Mouse (Mus musculus) forebrain, embryonic 13.5 days (tissue): Measurements from ENCODE around the gene Htatip2. TPM values are rescaled to one million over a fixed set of nuclear protein-coding genes. Genes with fewer than 3 reads are reported as not detected.

Experiments used
- ATAC-seq: fragments of 200-750 bp; cut with Nextera tagmentation; 2 replicates; pipeline ENCODE4 v1.8.0; 2017
- H3K27ac ChIP-seq: fragments of 300-500 bp; sonication (generic); 2 replicates; pipeline ENCODE4 v1.5.1; 2015; ENCODE audit warnings: inconsistent platforms, mild to moderate bottlenecking, moderate library complexity
- H3K27me3 ChIP-seq: fragments of 300-500 bp; sonication (generic); 2 replicates; pipeline ENCODE4 v1.6.1; 2015; ENCODE audit warnings: mild to moderate bottlenecking, inconsistent platforms
- H3K36me3 ChIP-seq: fragments of 300-500 bp; sonication (generic); 2 replicates; pipeline ENCODE4 v1.6.1; 2015; ENCODE audit warnings: mild to moderate bottlenecking, inconsistent platforms; ENCODE audit not compliant: poor library complexity, severe bottlenecking
- H3K4me1 ChIP-seq: fragments of 300-500 bp; sonication (generic); 2 replicates; pipeline ENCODE4 v1.6.1; 2015; ENCODE audit warnings: inconsistent platforms
- H3K4me2 ChIP-seq: fragments of 300-500 bp; sonication (generic); 2 replicates; pipeline ENCODE4 v1.6.1; 2015; ENCODE audit warnings: inconsistent platforms, mild to moderate bottlenecking, moderate library complexity
- H3K4me3 ChIP-seq: fragments of 300-500 bp; sonication (generic); 2 replicates; pipeline ENCODE4 v1.5.1; 2015; ENCODE audit warnings: mild to moderate bottlenecking, inconsistent platforms
- H3K9ac ChIP-seq: fragments of 300-500 bp; sonication (generic); 2 replicates; pipeline ENCODE4 v1.6.1; 2015; ENCODE audit warnings: mild to moderate bottlenecking, inconsistent platforms
- H3K9me3 ChIP-seq: fragments of 300-500 bp; sonication (generic); replicated peaks from 2 replicates; pipeline ENCODE4 v1.6.1; 2016; ENCODE audit warnings: inconsistent platforms
- WGBS: fragments of 180-500 bp; shearing (Covaris S2); methylation state at CpG from one replicate; pipeline ENCODE4 v1.1.7; 2015; 5-methylcytosine and 5-hydroxymethylcytosine counted together
- polyA plus RNA-seq: library from polyadenylated mRNA; unstranded; fragments of >200 nt; fragmentation: Nextera tagmentation; extraction: Ambion mirVana; gene quantifications from 2 replicates; pipeline ENCODE4 v1.2.1, GENCODE M21; 2015

Htatip2 gene
- polyA plus RNA-seq = 1.7 and 2.3 TPM in 2 replicates

GRCm38 (mm10) chr7:49758934-49759571 is at the start of gene Htatip2:
TSS of gene Htatip2 (plus strand) at chr7:49759115.
- Histone ChIP-seq H3K36me3 (no peaks in the 10 kb centered on the region), H3K9me3 (0 out of 2 replicates have a peak, but pooled peaks cover 2% of the 10 kb centered on the region), H3K27me3 (peaks cover 86% of the 10 kb centered on the region), H3K4me1 (peaks cover 6% of the 10 kb centered on the region; the same call in 1 of the 2 replicates), H3K4me3 (peak within 1 kb of the TSS; percentile 41), H3K4me2 (peak within 1 kb of the TSS; percentile 64), H3K9ac (peak within 1 kb of the TSS; percentile 41), H3K27ac (no peak within 1 kb of the TSS)
- peak; percentile 79 for ATAC-seq
- WGBS = 3% methylated on average over 25 of the region's 42 CpGs

GRCm38 (mm10) chr7:49709381-49710021 is 49.4 kb upstream of the Htatip2 start:
- Histone ChIP-seq H3K4me2 (no peak overlapping the region), H3K4me3 (no peak overlapping the region), H3K4me1 (0 out of 2 replicates have a peak, but pooled peaks cover 5% of the 10 kb centered on the region), H3K27me3 (peaks cover 71% of the 10 kb centered on the region), H3K27ac (no peak overlapping the region), H3K9ac (no peak overlapping the region), H3K9me3 (no peaks in the 10 kb centered on the region), H3K36me3 (no peaks in the 10 kb centered on the region)
- WGBS = 35% methylated on average over 9 of the region's 9 CpGs
- no peak for ATAC-seq

DNA sequence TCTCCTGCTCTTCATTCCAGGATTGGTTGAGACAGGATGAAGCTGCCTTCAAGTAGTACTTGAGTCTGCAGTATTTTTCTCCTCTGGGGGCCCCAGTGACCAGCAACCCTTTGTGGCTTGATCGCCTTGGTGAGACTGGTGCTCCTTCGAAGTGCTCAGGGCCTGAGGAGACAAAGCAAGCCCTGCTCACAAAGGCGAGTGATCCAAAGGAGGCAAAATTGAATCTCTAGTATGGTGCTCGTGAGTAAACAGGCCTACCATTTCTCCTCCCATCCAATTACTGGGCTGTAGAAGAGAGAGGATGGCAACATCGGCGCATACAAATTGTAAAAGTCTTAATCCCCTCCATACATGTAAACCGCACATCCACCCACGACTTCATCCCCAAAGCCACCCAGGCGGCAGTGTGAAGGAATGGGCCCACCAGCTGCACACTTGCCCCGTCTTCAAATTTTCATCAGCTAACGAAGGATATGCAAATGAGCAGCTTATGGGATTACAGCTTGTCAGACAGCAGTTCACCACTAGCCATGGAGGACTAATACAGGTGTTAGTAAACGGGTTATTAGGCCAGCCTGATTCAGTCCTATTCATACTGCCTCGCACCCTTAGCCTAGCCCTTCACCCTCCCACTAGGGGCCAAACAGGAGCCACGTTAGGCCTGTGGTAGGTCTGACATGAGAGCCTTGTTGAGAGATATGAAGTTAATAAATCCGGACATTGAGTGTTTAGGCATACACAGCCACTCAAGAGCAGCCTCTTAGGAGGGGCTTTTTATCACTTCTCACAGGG is 40.8 kb upstream of the Htatip2 start:
- 17% methylated on average over 15 of the region's 15 CpGs for whole genome bisulfite sequencing
- no peak overlapping the region for H3K4me2 ChIP-seq
- no peak overlapping the region for H3K4me3 ChIP-seq
- peaks cover 64% of the 10 kb centered on the region for H3K27me3 ChIP-seq
- no peaks in the 10 kb centered on the region for H3K36me3 ChIP-seq
- ATAC-seq = no peak
- no peaks in the 10 kb centered on the region for H3K9me3 ChIP-seq
- peaks cover 9% of the 10 kb centered on the region for H3K4me1 ChIP-seq
- no peak overlapping the region for H3K9ac ChIP-seq
- H3K27ac ChIP-seq = no peak overlapping the region

GRCm38 (mm10) chr7:49734342-49734741 is 24.6 kb upstream of the Htatip2 start:
- Histone ChIP-seq H3K4me1 (peaks cover 7% of the 10 kb centered on the region), H3K27me3 (peaks cover 66% of the 10 kb centered on the region), H3K4me2 (no peak overlapping the region), H3K9me3 (no peaks in the 10 kb centered on the region), H3K9ac (no peak overlapping the region), H3K4me3 (no peak overlapping the region), H3K27ac (no peak overlapping the region), H3K36me3 (no peaks in the 10 kb centered on the region)
- 56% methylated on average over 4 of the region's 4 CpGs for WGBS
- no peak for ATAC-seq

DNA sequence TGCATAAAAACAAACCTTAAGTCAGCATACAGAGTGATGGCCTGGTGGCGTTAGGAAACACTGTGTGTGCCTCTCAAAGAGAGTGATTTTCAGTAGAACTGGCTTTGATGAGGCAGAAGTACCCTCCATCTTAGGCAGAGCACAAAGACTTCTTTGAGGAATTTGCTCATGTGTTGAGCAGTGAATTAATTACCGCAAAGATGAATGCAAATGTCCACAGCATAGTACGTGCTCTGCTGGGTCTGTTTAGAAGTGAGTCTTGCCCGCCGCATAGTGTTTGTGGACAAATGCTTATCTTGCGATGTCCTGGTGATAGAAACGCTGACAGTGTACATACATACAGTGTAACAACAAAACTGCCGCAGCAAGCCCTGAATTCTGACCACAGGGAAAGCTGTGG is 19.5 kb upstream of the Htatip2 start:
- 0 out of 2 replicates have a peak overlapping the region, but pooled peaks have one; percentile 8 for H3K4me2 ChIP-seq
- no peaks in the 10 kb centered on the region for H3K36me3 ChIP-seq
- peak; percentile 53; the same call in 1 of the 2 replicates for ATAC-seq
- H3K27ac ChIP-seq = no peak overlapping the region
- H3K4me3 ChIP-seq = no peak overlapping the region
- no peaks in the 10 kb centered on the region for H3K9me3 ChIP-seq
- H3K9ac ChIP-seq = 0 out of 2 replicates have a peak overlapping the region, but pooled peaks have one; percentile 30
- peaks cover 27% of the 10 kb centered on the region for H3K4me1 ChIP-seq
- WGBS = 14% methylated on average over 8 of the region's 8 CpGs
- H3K27me3 ChIP-seq = peaks cover 76% of the 10 kb centered on the region

DNA sequence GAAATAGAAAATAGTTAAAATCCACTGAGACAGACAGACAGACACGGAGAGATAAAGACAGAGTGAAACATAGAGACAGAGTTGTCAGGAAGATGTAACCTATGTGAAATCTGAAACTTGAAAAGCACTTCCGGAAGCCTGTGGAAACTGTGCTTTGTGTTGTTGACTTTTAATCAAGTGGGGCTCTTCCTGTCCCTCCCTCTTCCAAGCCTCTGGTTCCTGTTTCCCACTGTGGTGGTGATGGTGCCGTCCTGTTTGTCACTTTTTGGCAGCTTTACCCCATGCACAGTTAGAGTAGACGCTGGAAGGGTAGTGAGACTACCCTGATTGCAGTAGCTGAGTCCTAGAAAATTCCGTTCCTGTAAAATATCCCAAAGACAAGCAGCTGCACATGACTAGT is 17.4 kb upstream of the Htatip2 start:
- H3K4me3 ChIP-seq = no peak overlapping the region
- H3K4me2 ChIP-seq = no peak overlapping the region
- H3K4me1 ChIP-seq = peaks cover 27% of the 10 kb centered on the region
- no peaks in the 10 kb centered on the region for H3K36me3 ChIP-seq
- ATAC-seq = no peak
- WGBS = 33% methylated on average over 5 of the region's 5 CpGs
- peaks cover 90% of the 10 kb centered on the region for H3K27me3 ChIP-seq
- H3K9ac ChIP-seq = no peak overlapping the region
- H3K27ac ChIP-seq = no peak overlapping the region
- no peaks in the 10 kb centered on the region for H3K9me3 ChIP-seq

DNA sequence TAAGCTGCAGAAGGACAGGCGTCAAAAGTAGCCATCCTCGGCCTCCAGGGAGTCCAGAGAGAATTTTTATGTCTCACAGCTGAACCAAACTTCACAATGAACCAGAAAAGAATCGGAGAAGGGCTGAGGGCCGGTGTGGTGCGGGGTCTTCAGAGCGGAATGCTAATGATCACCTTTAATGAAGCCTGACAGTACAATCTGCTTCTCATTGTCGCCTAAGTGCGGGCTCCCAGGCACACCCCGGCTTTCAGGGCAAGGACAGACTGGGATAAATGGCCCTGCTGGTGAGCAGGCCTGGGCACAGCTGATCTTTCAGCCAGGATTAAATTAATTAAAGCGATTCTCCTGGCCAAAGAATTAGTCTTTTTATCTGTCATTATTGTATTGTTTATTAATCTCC is 17.0 kb upstream of the Htatip2 start:
- no peak for ATAC-seq
- Histone ChIP-seq H3K27ac (no peak overlapping the region), H3K36me3 (no peaks in the 10 kb centered on the region), H3K4me2 (no peak overlapping the region), H3K4me1 (peaks cover 27% of the 10 kb centered on the region), H3K4me3 (no peak overlapping the region), H3K9ac (no peak overlapping the region), H3K9me3 (no peaks in the 10 kb centered on the region), H3K27me3 (peaks cover 90% of the 10 kb centered on the region)
- 5% methylated on average over 10 of the region's 10 CpGs for WGBS

GRCm38 (mm10) chr7:49751148-49751547 is 7.8 kb upstream of the Htatip2 start:
- 7% methylated on average over 4 of the region's 4 CpGs for WGBS
- Histone ChIP-seq H3K9me3 (no peaks in the 10 kb centered on the region), H3K4me3 (no peak overlapping the region), H3K4me1 (no peaks in the 10 kb centered on the region), H3K27me3 (peaks cover 93% of the 10 kb centered on the region), H3K27ac (no peak overlapping the region), H3K36me3 (no peaks in the 10 kb centered on the region), H3K4me2 (no peak overlapping the region), H3K9ac (no peak overlapping the region)
- 0 out of 2 replicates have a peak, but pooled peaks have one; percentile 26 for ATAC-seq

GRCm38 (mm10) chr7:49752730-49753506 is 6.0 kb upstream of the Htatip2 start:
- Histone ChIP-seq H3K27me3 (peaks cover 91% of the 10 kb centered on the region), H3K4me3 (no peak overlapping the region), H3K4me1 (no peaks in the 10 kb centered on the region), H3K4me2 (no peak overlapping the region), H3K9ac (no peak overlapping the region), H3K36me3 (no peaks in the 10 kb centered on the region), H3K9me3 (no peaks in the 10 kb centered on the region), H3K27ac (no peak overlapping the region)
- ATAC-seq = 0 out of 2 replicates have a peak, but pooled peaks have one; percentile 28
- 29% methylated on average over 25 of the region's 25 CpGs for WGBS

DNA sequence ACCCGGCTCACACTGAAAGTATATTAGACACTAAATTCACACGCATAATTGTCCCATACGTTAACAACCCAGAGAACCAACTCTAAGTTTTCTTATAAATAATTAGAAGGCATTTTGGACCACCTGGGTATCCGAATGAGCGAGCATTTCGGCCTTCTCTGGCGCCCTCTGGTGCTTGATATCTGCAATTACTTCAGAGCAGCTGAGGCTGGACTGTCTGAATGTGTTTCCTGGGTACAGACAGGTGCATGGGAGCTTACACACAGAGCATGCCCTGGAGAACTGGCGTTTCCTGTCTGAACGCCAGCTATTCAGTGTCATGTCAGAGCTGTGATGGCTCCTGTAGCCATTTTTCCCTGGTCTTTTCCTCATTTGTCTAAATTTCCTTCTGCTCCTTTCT is 4.1 kb upstream of the Htatip2 start:
- Histone ChIP-seq H3K9me3 (0 out of 2 replicates have a peak, but pooled peaks cover 2% of the 10 kb centered on the region), H3K27ac (no peak overlapping the region), H3K4me2 (no peak overlapping the region), H3K9ac (no peak overlapping the region), H3K36me3 (no peaks in the 10 kb centered on the region), H3K4me1 (peaks cover 6% of the 10 kb centered on the region; the same call in 1 of the 2 replicates), H3K27me3 (peaks cover 97% of the 10 kb centered on the region), H3K4me3 (no peak overlapping the region)
- WGBS = 5% methylated on average over 9 of the region's 9 CpGs
- ATAC-seq = 0 out of 2 replicates have a peak, but pooled peaks have one; percentile 28

DNA sequence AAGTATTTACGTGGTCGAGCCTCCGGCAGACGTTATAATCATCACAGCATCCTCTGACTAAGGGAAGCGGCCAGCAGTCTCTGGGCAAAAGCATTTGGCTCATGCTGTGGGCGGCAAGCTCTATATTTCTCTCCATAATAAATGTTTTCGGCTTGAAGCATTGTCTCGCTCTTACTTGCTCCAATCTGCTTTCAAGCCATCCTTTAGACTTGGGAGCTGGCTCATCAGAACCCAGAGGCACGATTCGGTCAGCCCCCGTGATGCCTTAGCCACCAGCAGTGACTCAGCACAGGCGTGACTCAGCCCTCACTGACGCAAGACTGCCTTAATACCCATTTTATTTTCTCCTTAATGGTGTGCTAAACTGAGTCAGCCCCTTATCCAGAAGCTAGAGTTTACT is 3.7 kb downstream of the Htatip2 start:
- 66% methylated on average over 13 of the region's 13 CpGs for WGBS
- H3K27me3 ChIP-seq = peaks cover 84% of the 10 kb centered on the region
- no peak overlapping the region for H3K4me2 ChIP-seq

More for the DNA sequence above, 3.7 kb downstream of the Htatip2 start:
- Histone ChIP-seq H3K4me3 (no peak overlapping the region), H3K9ac (no peak overlapping the region), H3K36me3 (no peaks in the 10 kb centered on the region), H3K9me3 (0 out of 2 replicates have a peak, but pooled peaks cover 2% of the 10 kb centered on the region), H3K27ac (no peak overlapping the region), H3K4me1 (peaks cover 6% of the 10 kb centered on the region; the same call in 1 of the 2 replicates)
- ATAC-seq = no peak
